Mouse (Mus musculus) thymus, adult 2 months (tissue): ENCODE measurements around the gene Scgb1b10. TPM values are rescaled to one million over a fixed set of nuclear protein-coding genes. Genes with fewer than 3 reads are reported as not detected.
"Not testable (repeated sequence)": the region's sequence is repeated elsewhere in the genome, so short reads cannot be mapped to it uniquely, and the experiment has no call there.

ENCODE experiments used
- DNase-seq: peaks from one replicate; pipeline ENCODE4 v3.0.0; 2021
- H3K27ac ChIP-seq: fragments of 200-500 bp; 2 replicates; pipeline ENCODE4 v1.5.1; 2012; ENCODE audit warnings: low read length, control low read depth; ENCODE audit not compliant: control insufficient read depth, insufficient read depth
- H3K27me3 ChIP-seq: fragments of 200-500 bp; 2 replicates; pipeline ENCODE4 v1.6.1; 2012; ENCODE audit warnings: mild to moderate bottlenecking, low read length, moderate library complexity, mixed read lengths; ENCODE audit not compliant: control insufficient read depth, insufficient read depth
- H3K36me3 ChIP-seq: fragments of 200-500 bp; 2 replicates; pipeline ENCODE4 v1.6.1; 2012; ENCODE audit warnings: mild to moderate bottlenecking, low read length, moderate library complexity; ENCODE audit not compliant: control insufficient read depth, insufficient read depth
- H3K4me1 ChIP-seq: fragments of 200-500 bp; replicated peaks from 2 replicates; pipeline ENCODE4 v1.6.1; 2012; ENCODE audit warnings: low read length; ENCODE audit not compliant: control insufficient read depth, insufficient read depth
- H3K4me3 ChIP-seq: fragments of 200-500 bp; 2 replicates; pipeline ENCODE4 v1.5.1; 2012; ENCODE audit warnings: mild to moderate bottlenecking, low read length, control low read depth, moderate library complexity; ENCODE audit not compliant: control insufficient read depth, insufficient read depth
- polyA plus RNA-seq: library from polyadenylated mRNA; depleted of rRNA; stranded (reverse); fragments of >200 nt; gene quantifications from 2 replicates; pipeline ENCODE4 v1.2.3, GENCODE M21; 2012; rRNA removed

Gene Scgb1b10
- not detected in 2 replicates for polyA plus RNA-seq

DNA sequence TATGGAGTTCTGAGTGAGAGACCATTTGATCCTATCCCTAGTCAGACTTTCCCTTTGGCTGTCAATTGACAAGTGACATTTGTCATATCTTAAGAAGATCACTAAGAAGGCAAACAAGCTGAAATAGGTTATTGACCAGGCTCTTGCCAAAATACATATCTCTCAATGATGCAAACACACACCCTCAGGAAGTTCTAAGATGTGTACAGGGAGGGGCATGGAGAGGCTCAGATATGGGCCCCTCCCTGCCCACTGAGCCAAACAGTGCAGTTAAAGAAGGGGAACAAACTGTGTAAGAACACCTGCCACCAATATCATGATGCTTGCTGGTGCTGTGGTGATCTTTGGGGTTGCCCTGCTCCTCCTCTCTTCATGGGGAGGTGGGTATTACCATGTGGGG lies at the start of gene Scgb1b10:
Scgb1b10 (plus strand) TSS at position 301 of the 400 bp plus-strand sequence.
- not testable (repeated sequence) for H3K4me3 ChIP-seq, H3K27ac ChIP-seq, H3K36me3 ChIP-seq, DNase-seq, H3K4me1 ChIP-seq, H3K27me3 ChIP-seq

Other genes starting within 250 kb of the Scgb1b10 start
- gene Scgb2b11, start 110.3 kb downstream of the Scgb1b10 start, polyA plus RNA-seq: not detected in 2 replicates
- gene Scgb1b11, start 122.0 kb downstream of the Scgb1b10 start, polyA plus RNA-seq: not detected in 2 replicates
- gene Scgb2b12, start 226.4 kb downstream of the Scgb1b10 start, polyA plus RNA-seq: not detected in 2 replicates
- gene Scgb1b12, start 233.3 kb downstream of the Scgb1b10 start, polyA plus RNA-seq: not detected in 2 replicates